Mouse (Mus musculus): ENCODE results near the gene Plcd1. TPM values are rescaled to one million over a fixed set of nuclear protein-coding genes. Genes with fewer than 3 reads are reported as not detected.

The Plcd1 gene
- total RNA-seq, 1 experiment from 2014 or later: 11.8 TPM

DNA sequence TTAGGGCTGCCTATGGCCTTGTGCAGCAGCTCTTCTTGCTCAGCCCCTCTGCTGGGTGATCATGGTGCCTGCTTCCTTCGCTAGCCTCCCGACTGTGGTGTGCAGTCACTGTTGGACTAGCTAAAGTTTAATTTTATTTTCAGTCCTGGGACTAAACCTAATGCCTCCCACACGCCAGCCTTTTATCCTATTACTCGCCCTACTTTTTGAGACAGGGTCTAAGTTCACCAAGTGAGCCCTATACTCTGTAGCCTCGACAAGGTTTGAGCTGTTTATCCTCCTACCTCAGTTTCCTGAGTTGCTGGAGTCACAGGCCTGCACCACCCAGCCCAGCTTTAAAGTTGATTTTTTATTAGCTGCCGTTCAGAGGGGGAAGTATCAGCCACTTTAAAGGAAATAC lies 68.0 kb downstream of the Plcd1 start:
- DNase-seq: no peak

DNA sequence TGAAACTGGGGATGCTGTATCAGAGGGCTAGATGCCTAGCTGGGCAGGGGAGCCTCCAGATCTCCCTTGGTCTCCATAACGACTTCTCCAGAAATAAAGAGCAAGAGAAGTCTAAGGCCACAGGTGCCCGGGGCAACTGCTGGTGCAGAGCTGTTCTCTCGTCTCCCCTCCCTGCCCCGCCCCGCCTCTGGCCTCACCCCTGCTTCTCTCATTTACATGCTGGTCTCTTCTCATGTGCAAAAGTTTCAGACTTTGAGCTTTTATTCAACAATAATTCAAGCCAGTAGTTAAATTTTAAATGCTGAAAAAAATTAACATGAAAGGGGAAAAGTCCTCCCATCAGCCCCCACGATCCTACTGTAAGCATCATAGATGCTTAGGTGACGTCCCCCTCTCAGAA lies 71.6 kb downstream of the Plcd1 start:
- no peak for DNase-seq

Small RNA genes lying within 50 kb of the gene (microRNA-seq; reads per million reads assigned to microRNA genes)
- gene Mir26a-1: 8.4 to 30.3 reads per million in 2 experiments

Other genes with a start within 250 kb of the Plcd1 start
- 28.6 and 32.0 TPM in 2 replicates for gene Ctdspl, start 167.0 kb downstream of the Plcd1 start, total RNA-seq (2021)
- gene Vill, start 40.7 kb downstream of the Plcd1 start, total RNA-seq (2021): 2.2 and 2.3 TPM in 2 replicates
- gene Dlec1, start 9.0 kb upstream of the Plcd1 start, total RNA-seq (2021): 1.5 and 1.7 TPM in 2 replicates
- gene Acaa1b, start 63.6 kb upstream of the Plcd1 start, total RNA-seq (2021): 16.6 and 62.6 TPM in 2 replicates
- not detected in 2 replicates for gene Gm47289, start 65.7 kb upstream of the Plcd1 start, total RNA-seq (2021)
- gene Slc22a13, start 115.6 kb upstream of the Plcd1 start, total RNA-seq (2021): not detected in 2 replicates
- gene Oxsr1, start 228.9 kb upstream of the Plcd1 start, total RNA-seq (2021): 33.8 and 36.5 TPM in 2 replicates
- 106 and 108 TPM in 2 replicates for gene Acaa1a, start 246.2 kb upstream of the Plcd1 start, total RNA-seq (2021)
- gene Myd88, start 247.9 kb upstream of the Plcd1 start, total RNA-seq (2021): 26.2 and 27.3 TPM in 2 replicates